Mouse (Mus musculus) megakaryocyte, adult 5-6 weeks (primary cell): ENCODE results near the gene Ganc. TPM values are rescaled to one million over a fixed set of nuclear protein-coding genes. Genes with fewer than 3 reads are reported as not detected.

Source experiments
- ATAC-seq: 2 replicates; pipeline ENCODE4 v1.8.0; 2016; ENCODE audit warnings: mild to moderate bottlenecking, inconsistent platforms; ENCODE audit not compliant: poor library complexity, severe bottlenecking
- total RNA-seq, 2 experiments: library from RNA; stranded (forward) in 1 of 2; stranded (reverse) in 1 of 2; fragments of 153-499, 151-499 nt in 1 of 2; fragments of 221-1000, 200-1000 nt in 1 of 2; gene quantifications; 2 replicates each; pipeline versions ENCODE4 v1.2.3 to v1.2.4; 2015 to 2017

Ganc gene
- total RNA-seq, 2 experiments from 2014 or later, result 10.8 to 20.7 TPM

GRCm38 (mm10) chr2:120447306-120447705 is 43.6 kb downstream of the Ganc start:
- no peak for ATAC-seq

- peak; percentile 44 for ATAC-seq
Measured at GRCm38 (mm10) chr2:120450724-120451123, 47.0 kb downstream of the Ganc start.

GRCm38 (mm10) chr2:120452600-120452999 is 48.9 kb downstream of the Ganc start:
- ATAC-seq, result no peak

GRCm38 (mm10) chr2:120454987-120455386 is 51.3 kb downstream of the Ganc start:
- no peak for ATAC-seq

- ATAC-seq, result no peak
Measured at GRCm38 (mm10) chr2:120455719-120456118, 52.0 kb downstream of the Ganc start, which contains the start of gene Capn3. Capn3 (plus strand) TSS chr2:120456019.

- no peak for ATAC-seq
Measured at GRCm38 (mm10) chr2:120460216-120460615, 56.5 kb downstream of the Ganc start.

GRCm38 (mm10) chr2:120463328-120463727 is 59.6 kb downstream of the Ganc start:
- no peak for ATAC-seq

GRCm38 (mm10) chr2:120464091-120464490 is 60.4 kb downstream of the Ganc start:
- no peak for ATAC-seq

GRCm38 (mm10) chr2:120464732-120465396 is 61.2 kb downstream of the Ganc start:
- peak; percentile 56 for ATAC-seq

GRCm38 (mm10) chr2:120465397-120465785 is 61.7 kb downstream of the Ganc start:
- ATAC-seq, result no peak

GRCm38 (mm10) chr2:120468011-120468410 is 64.3 kb downstream of the Ganc start:
- no peak for ATAC-seq

- peak; percentile 66 for ATAC-seq
Measured at GRCm38 (mm10) chr2:120469220-120469619, 65.5 kb downstream of the Ganc start.

GRCm38 (mm10) chr2:120469715-120470114 is 66.0 kb downstream of the Ganc start:
- peak; percentile 57 for ATAC-seq

- no peak for ATAC-seq
Measured at GRCm38 (mm10) chr2:120470856-120471255, 67.2 kb downstream of the Ganc start.

GRCm38 (mm10) chr2:120476277-120477087 is 72.8 kb downstream of the Ganc start:
- ATAC-seq, result no peak

- peak; percentile 92 for ATAC-seq
Measured at GRCm38 (mm10) chr2:120478600-120478999, 74.9 kb downstream of the Ganc start.

GRCm38 (mm10) chr2:120481921-120482320 is 78.2 kb downstream of the Ganc start:
- ATAC-seq, result no peak

- no peak for ATAC-seq
Measured at GRCm38 (mm10) chr2:120482506-120483389, 79.1 kb downstream of the Ganc start.

- no peak for ATAC-seq
Measured at GRCm38 (mm10) chr2:120484241-120484640, 80.5 kb downstream of the Ganc start.

- ATAC-seq, result no peak
Measured at GRCm38 (mm10) chr2:120493254-120493653, 89.6 kb downstream of the Ganc start.

- ATAC-seq, result no peak
Measured at GRCm38 (mm10) chr2:120496511-120496910, 92.8 kb downstream of the Ganc start.
